Comparison of ENCODE assay signal across 12 mouse cellular contexts in genomic region chr1:168284566-168285141, GRCm38 (mm10).
DNase-seq lines count a peak whose midpoint lies in the region; ATAC-seq and TF ChIP-seq lines count a peak whose summit lies in the region.
"Had no signal": no experiment of that assay in that cellular context is flagged by ENCODE, and none has a peak within 500 bp of the region (broad histone marks: within the 10 kb centered on the region; RNA-seq: fewer than 3 reads in every experiment).

No protein-coding gene starts in this region.

- intact Hi-C loops in heart, postnatal 36 days (cut with DNase I) = loop anchor here (5.0 kb wide), 2 partner anchors 98 to 148 kb away; partner anchors contain the start of gene Pbx1
- intact Hi-C loops in left cerebral cortex, postnatal 4 days (cut with DNase I) = no loop called here

- no peak for TF ChIP-seq CTCF in forebrain, postnatal 0 days (IDR thresholded peaks at IDR 0.05; ENCODE audit: low read depth)

- WGBS in heart, embryonic 16.5 days = 59% methylated on average over 9 of the region's 9 CpGs
- 16% methylated on average over 9 of the region's 9 CpGs for WGBS in forebrain, postnatal 0 days
- WGBS in neural tube, embryonic 11.5 days = 38% methylated on average over 9 of the region's 9 CpGs

- H3K9me3 ChIP-seq in heart, embryonic 16.5 days (replicated peaks; ENCODE audit: control insufficient read depth, low read length) = no peaks in the 10 kb centered on the region
- no peaks in the 10 kb centered on the region for H3K9me3 ChIP-seq in forebrain, postnatal 0 days (ENCODE audit: low read length)
- no peaks in the 10 kb centered on the region for H3K9me3 ChIP-seq in neural tube, embryonic 11.5 days (ENCODE audit: control insufficient read depth, low read length)

- no peak for DNase-seq in heart, postnatal 36 days
- peak; percentile 75 for DNase-seq in embryo, embryonic 10.5 days (ENCODE audit: low spot score)
- DNase-seq in forebrain, postnatal 0 days = peak; percentile 37
- no peak for DNase-seq in neural tube, embryonic 11.5 days (ENCODE audit: low spot score)
- no peak for DNase-seq in left cerebral cortex, postnatal 4 days
- DNase-seq in urinary bladder, adult 2 months (ENCODE audit: low spot score) = no peak
- DNase-seq in layer of hippocampus, adult 9-10 months (ENCODE audit: low spot score) = no peak
- DNase-seq: kidney, postnatal 10 days; liver; right cerebral cortex, adult 18-20 months had no signal

- H3K4me2 ChIP-seq in heart, embryonic 16.5 days (ENCODE audit: low read depth, low read length) = no peak overlapping the region
- peak overlapping the region; percentile 10; the same call in 1 of the 2 replicates for H3K4me2 ChIP-seq in forebrain, postnatal 0 days (ENCODE audit: low read depth)
- no peak overlapping the region for H3K4me2 ChIP-seq in neural tube, embryonic 11.5 days (ENCODE audit: low read depth)

- H3K36me3 ChIP-seq in heart, embryonic 16.5 days (ENCODE audit: control insufficient read depth, insufficient read depth) = no peaks in the 10 kb centered on the region
- no peaks in the 10 kb centered on the region for H3K36me3 ChIP-seq in forebrain, postnatal 0 days (ENCODE audit: insufficient read depth)
- H3K36me3 ChIP-seq in neural tube, embryonic 11.5 days (ENCODE audit: control insufficient read depth, insufficient read depth, low read length) = no peaks in the 10 kb centered on the region

- H3K9ac ChIP-seq in heart, embryonic 16.5 days (ENCODE audit: low read length) = no peak overlapping the region
- H3K9ac ChIP-seq in forebrain, postnatal 0 days = peak overlapping the region; percentile 15; the same call in 1 of the 2 replicates
- H3K9ac ChIP-seq in neural tube, embryonic 11.5 days (ENCODE audit: low read length) = no peak overlapping the region

- H3K4me3 ChIP-seq in heart, embryonic 16.5 days (ENCODE audit: low read length) = no peak overlapping the region
- H3K4me3 ChIP-seq in forebrain, postnatal 0 days (ENCODE audit: low read depth, low read length) = no peak overlapping the region
- H3K4me3 ChIP-seq in neural tube, embryonic 11.5 days (ENCODE audit: low read depth, low read length) = no peak overlapping the region

- no peak for ATAC-seq in heart, embryonic 16.5 days (replicated peaks; ENCODE audit: extremely low read depth, insufficient read depth, low FRiP score)
- no peak for ATAC-seq in forebrain, postnatal 0 days
- ATAC-seq in neural tube, embryonic 11.5 days (ENCODE audit: insufficient read depth, low FRiP score, low TSS enrichment) = no peak
- ATAC-seq: Patski had no signal

- peak overlapping the region; percentile 66; the same call in 1 of the 2 replicates for H3K27ac ChIP-seq in heart, embryonic 16.5 days (ENCODE audit: low read length)
- peak overlapping the region; percentile 40; the same call in 1 of the 2 replicates for H3K27ac ChIP-seq in forebrain, postnatal 0 days (ENCODE audit: low read depth, low read length)
- peak overlapping the region; percentile 36 for H3K27ac ChIP-seq in neural tube, embryonic 11.5 days (ENCODE audit: low read depth, low read length)

- H3K4me1 ChIP-seq in heart, embryonic 16.5 days (ENCODE audit: control insufficient read depth, insufficient read depth, low read length) = peaks cover 61% of the 10 kb centered on the region
- H3K4me1 ChIP-seq in forebrain, postnatal 0 days (ENCODE audit: insufficient read depth) = peaks cover 47% of the 10 kb centered on the region
- H3K4me1 ChIP-seq in neural tube, embryonic 11.5 days (ENCODE audit: control insufficient read depth, insufficient read depth, low read length) = peaks cover 48% of the 10 kb centered on the region

- H3K27me3 ChIP-seq in heart, embryonic 16.5 days (ENCODE audit: control insufficient read depth, insufficient read depth, low read length) = no peaks in the 10 kb centered on the region
- H3K27me3 ChIP-seq in forebrain, postnatal 0 days (ENCODE audit: insufficient read depth, low read length) = no peaks in the 10 kb centered on the region
- H3K27me3 ChIP-seq in neural tube, embryonic 11.5 days (ENCODE audit: control insufficient read depth, insufficient read depth, low read length) = no peaks in the 10 kb centered on the region
- H3K27me3 ChIP-seq: Patski had no signal

Comparison
In these comparisons a context has a peak if more than half of its experiments do, and no peak if none do; other contexts are left out.
1. DNase-seq: peak in embryo, embryonic 10.5 days (single experiment) and forebrain, postnatal 0 days (single experiment); none in heart, postnatal 36 days (0 of 2), neural tube, embryonic 11.5 days (single experiment), left cerebral cortex, postnatal 4 days (single experiment), urinary bladder, adult 2 months (single experiment) and layer of hippocampus, adult 9-10 months (single experiment).
2. Peak in every context shown above with its lines, with median percentiles within 50 percentile points of each other: H3K27ac ChIP-seq.